Mouse (Mus musculus) gastrocnemius, postnatal 36 days (tissue): ENCODE data around the gene Parp16. TPM values are rescaled to one million over a fixed set of nuclear protein-coding genes. Genes with fewer than 3 reads are reported as not detected.

Experiments used
- DNase-seq, 2 experiments: peaks; one replicate each; pipeline ENCODE4 v3.0.0; 2022
- intact Hi-C: fragments of 180-260 bp; cut with DNase I; formaldehyde crosslinking; loops from one replicate; pipeline ENCODE4 v1.15.1; 2025
- long read RNA-seq, 2 experiments: library from polyadenylated mRNA; stranded (forward); transcript quantifications; one replicate each; pipeline ENCODE4 v2.0.0; 2021
- total RNA-seq, 2 experiments: library from RNA; stranded (reverse); gene quantifications; 2 replicates each; pipeline ENCODE4 v1.2.3; 2021

Parp16 gene
- total RNA-seq = 1 to 10 TPM; 3.4 to 4.0 TPM
- long read RNA-seq, experiment 1, partial matches to known transcripts = 0 of 2 reads
- long read RNA-seq, experiment 1, other reads (novel, unspliced or antisense) = 1 of 2 reads
- long read RNA-seq, experiment 2, partial matches to known transcripts = 0 of 7 reads
- long read RNA-seq, experiment 2, other reads (novel, unspliced or antisense) = 3 of 7 reads

DNA sequence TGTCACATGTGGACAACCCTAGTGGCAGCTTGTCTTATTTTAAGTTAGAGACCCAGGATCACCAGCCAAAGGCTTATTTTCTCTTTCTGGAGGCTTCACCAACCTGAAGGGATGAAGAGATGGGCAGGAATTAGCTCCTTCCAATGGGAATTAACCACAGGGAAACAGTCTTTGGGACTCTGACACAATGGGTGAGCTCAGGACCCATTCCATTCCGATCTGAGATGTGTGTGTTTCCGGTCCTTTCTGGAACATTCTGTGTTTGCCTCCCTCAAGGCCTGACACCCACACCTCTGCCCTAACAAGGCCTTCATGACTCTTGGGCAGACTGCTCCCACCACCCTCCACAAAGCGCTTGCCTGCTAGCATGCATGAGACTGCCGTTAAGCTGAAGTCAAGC is at the start of gene Parp16:
Parp16 (plus strand) TSS at position 301 of the 400 bp plus-strand sequence.
- no peak for DNase-seq
- intact Hi-C loops = no loop called here

DNA sequence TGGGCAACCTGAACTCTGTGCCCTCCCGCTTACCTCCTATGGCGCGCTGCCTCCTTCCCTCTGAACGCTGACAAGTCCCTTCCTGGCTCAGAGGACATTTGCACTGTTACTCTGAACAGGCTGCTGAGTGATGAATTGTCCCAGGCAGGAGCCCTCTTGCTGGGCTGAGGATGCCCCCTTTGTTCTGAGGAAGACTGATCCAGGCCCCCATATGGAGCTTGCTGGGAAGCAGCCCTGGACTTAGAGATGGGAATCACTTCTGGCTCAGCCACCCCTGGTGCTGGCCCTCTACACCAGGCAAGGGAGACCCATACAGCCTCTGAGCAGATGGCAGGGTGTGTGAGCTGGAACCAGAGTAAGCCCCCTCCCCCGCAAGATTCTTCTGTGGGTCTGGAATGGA is 49.2 kb upstream of the Parp16 start:
- no peak for DNase-seq
- intact Hi-C loops = no loop called here

DNA sequence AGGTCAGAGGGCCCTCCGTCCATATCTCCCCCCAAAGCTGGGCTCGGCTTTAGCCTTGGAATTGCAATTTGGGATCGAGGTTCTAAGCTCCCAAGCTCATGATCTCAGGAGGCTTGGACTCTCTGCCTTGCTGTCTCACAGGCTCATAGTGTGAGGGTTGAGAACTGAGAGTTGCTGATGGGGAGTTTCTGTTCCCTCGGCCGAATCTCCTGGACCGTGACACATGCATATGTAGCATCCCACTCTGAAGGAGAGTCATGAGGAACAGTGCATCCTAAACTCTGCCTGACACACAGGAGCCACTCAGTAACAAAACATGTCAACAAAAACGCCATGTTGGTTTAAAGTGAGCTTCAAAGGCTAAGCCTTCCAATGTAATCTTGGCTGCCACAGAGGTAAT is 46.6 kb upstream of the Parp16 start:
- intact Hi-C loops = no loop called here
- DNase-seq = no peak

DNA sequence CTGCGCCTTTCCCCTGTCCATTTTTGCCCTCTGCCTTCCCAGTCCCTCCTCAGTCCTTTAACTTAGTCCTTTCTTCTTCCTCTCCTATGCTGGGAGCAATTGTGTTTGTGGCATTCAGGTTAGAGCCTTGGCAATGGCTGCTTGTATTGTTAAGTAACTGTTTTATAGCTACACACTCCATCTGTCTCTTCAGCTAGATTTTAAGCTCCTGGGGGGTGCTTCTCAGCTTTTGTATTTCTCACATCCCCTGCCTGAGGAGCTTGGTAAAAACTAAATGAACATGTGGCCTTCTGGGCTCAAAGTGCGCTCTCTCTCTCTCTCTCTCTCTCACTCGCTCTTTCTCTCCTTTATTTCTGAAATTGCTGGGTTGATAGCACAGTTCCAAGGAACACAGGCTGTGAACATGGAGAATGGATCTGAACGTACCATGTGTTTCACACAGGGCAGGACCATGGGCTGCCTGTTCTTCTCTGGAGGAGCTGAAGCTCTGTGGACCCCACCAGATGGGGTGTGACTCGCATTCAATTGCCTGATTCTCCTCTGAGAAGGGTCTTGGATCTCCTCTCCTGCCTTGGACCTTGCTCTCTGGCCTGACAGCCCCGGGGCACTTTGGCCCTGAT is 42.3 kb upstream of the Parp16 start:
- intact Hi-C loops = no loop called here
- DNase-seq = no peak

DNA sequence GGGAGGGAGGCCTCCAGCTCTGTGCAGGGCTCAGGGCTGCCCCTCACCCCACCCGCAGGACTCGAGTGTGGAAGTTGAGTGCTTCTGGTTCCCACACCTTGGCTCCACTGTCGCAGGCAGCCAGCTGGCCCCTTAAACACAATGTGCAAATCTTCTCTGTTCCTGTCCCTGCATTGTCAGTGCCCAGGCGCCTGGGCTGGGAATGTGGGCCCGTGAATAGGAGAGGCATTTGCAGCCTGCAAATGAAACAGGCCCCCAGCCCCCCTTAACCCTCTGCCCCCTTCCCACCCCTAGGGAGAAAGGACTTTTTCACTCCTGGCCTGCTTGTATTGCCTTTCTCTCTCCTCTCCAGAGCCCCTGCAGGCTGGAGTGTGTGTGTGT is 41.8 kb upstream of the Parp16 start:
- intact Hi-C loops = no loop called here
- DNase-seq = no peak

DNA sequence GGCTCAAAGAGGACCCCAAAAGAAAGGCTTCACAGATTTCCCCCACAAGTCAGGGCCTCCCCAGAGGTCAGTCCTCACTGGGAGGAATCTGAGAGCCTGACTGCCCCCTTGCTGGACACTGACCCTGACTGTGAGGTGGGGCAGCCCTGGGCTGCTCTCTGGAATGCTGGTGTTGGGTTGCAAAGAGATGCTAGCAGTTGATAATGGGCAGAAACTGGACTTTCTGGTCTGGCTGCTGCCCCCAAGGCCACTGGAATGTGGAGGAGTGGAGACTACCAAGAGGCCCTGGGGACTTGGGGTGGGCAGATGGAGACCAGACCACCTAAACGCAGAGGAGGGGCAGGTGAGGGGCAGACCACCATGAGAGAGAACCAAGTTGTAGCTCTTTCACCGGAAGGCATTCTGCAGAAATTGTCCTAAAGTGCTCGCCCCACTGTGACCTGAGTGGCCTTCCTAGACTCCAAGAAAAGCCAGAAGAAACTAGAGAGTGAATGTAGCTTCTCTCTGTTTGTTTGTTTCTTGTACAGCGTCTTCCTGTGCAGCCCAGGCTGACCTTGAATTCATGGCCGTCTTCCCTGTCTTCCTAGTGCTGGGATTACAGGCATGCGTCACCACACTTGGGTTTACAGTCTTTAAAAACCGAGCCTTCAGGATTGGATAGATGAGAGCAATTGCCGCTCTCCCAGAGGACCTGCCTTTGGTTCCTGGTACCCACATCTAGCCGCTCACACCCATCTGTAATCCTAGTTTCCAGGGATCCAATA is 40.3 kb upstream of the Parp16 start:
- DNase-seq = no peak
- intact Hi-C loops = no loop called here

DNA sequence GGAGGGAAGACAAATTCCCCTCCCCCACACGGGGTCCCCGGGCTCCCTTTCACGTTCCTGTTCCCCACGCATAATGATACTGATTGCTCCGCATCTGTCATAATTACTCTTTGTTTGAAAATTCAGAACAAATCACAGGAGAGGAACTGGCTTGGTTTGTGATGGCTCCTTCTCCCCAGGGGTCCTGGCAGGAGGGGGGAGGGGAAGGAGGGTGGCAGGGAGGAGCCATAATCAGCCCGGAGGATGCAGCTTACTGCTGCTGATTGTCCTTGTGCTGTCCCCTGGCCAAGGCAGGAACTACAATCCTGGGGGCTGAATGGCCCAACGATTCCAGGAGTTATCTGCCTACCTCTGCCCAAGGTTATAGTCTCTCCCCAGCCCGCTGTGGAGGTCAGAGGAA is 38.5 kb upstream of the Parp16 start:
- intact Hi-C loops = no loop called here
- DNase-seq = no peak

DNA sequence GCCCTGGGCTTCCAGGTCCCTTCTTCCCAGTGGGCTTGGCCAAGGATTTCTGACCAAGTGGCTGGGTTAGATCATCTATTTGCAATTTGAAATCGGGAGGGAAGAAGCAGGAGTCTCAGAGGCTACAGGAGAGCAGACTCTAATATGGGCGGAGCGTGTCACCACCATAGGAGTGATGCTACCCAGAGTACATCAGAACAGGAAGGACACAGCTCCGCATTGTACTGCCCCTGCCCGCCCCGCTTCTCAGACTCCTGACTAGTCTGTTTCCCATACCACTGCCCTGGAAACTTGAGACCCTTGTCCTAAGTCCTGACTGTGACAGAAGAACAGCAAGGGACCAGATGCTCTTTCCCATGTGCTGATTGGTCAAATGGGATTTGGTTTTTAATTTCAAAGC is 37.5 kb upstream of the Parp16 start:
- intact Hi-C loops = no loop called here
- no peak for DNase-seq

DNA sequence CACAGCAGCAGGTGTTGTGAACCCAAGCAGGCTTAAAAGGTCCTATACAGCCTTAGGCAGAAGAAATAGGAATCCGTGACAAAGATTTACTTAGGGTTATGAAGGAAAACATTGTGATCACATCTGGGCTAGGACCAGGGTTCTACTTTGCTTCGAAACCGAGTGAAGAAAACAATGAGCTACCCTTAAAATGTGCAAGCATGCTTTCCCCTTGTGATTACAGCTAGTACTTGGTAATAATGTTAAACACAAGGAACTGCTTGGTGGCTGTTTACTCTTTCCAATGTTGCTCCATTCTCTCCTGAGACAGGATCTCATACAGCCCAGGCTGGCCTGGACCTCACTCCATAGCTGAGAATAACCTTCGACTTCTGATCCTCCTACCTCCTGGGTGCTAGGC is 34.0 kb upstream of the Parp16 start:
- intact Hi-C loops = loop anchor here (2.0 kb wide), 1 partner anchor 26 kb away; no protein-coding TSS in a partner anchor
- DNase-seq = no peak

DNA sequence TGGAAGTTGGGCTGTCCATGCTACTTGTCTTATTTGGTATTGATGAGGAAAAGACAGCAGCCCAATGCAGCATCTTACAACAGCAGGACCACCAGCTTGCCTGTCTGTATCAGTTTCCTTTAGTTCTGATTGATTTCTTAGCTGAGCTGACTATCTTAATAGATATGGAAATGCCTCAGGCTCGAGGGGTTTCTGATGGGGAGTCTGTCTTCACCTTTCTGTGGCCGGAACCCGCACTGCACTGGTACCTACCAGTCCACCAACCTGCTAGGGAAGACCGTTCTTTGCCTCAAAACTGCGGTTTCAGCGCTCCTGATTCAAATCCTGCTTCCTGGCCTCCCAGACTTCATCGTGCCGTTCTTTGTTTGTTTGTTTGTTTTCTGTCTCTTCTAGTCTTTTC is 33.3 kb upstream of the Parp16 start:
- intact Hi-C loops = loop anchor here (2.0 kb wide), 1 partner anchor 27 kb away; no protein-coding TSS in a partner anchor
- no peak for DNase-seq

DNA sequence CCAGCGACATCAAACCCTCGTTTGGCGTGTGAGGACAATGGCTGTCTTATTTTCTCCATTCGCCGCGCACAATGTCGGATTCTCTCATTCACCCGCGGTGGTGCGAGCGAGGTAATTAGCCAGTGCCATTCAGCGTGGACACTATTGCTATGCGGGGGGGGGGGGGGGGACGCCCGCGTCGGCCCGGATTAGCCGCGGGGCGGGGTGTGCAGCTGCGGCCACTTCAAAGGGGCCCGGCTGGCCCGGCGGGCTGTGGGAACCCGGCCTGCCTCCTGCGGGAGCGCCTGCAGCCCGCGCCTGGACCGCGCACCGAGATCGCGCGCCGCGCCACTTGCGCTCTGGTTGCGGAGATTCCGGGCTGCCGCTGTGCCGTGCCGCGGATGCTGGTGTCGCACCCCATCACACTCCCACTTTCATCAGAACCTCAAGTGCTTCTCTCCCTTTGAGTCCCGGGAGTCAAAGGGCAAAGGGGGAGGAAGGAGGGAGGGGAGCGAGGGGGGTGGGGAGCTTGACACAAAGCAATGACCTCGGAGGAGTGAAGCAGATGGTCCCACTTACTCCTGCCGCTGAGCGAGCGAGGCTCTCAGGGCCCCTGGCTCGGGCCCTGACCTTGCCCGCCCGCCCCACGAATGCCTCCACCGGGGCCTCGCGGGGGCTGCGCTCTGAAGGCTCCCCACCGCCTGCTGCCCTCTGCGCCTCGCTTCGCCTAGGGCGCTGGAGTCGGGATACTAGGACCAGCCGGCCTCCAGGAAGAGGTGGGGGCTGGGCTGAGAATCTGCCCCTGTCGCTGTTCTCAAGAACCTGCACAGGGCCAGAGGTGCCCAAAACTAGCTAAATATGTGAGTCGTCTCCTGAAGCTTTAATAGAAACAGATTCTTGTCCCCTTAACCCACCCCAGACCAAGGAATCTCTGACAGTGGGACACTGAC is 32.2 kb upstream of the Parp16 start:
- intact Hi-C loops = no loop called here
- no peak for DNase-seq

DNA sequence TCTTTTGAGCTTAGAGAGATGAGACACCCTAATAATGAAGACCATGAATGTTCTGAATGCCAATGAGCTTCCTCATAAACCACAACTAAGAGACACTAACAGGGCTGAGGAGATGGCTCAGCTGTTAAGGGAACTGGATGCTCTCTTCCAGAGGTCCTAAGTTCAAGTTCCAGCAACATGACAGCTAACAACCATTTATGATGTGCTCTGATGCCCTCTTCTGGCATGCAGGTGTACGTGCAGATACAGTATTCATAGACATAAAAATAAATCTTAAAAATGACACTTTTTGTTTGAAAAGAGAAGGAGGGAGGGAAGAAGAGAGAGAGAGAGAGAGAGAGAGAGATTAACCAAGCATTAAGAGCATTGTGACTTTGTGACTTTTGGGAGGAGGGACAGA is 30.3 kb upstream of the Parp16 start:
- intact Hi-C loops = no loop called here
- DNase-seq = no peak

DNA sequence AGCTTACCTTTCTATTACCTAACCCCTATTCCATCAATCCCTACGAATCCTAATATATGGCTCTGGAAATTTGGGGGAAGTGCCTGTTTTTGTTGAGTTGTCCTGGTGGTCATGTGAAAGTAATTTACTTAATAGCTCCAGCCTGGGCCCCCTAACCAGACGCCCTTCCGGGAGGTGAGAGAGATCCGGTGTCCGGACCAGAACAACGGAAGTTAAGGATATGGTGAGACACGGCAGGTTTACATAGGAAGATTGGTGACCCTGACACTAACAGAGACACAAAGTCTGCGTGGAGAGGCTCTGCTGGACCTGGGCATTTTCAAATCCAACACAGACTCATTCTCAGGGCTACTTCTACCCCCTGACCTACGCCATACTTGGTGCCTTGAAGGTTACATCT is 28.8 kb upstream of the Parp16 start:
- intact Hi-C loops = no loop called here
- DNase-seq = no peak

DNA sequence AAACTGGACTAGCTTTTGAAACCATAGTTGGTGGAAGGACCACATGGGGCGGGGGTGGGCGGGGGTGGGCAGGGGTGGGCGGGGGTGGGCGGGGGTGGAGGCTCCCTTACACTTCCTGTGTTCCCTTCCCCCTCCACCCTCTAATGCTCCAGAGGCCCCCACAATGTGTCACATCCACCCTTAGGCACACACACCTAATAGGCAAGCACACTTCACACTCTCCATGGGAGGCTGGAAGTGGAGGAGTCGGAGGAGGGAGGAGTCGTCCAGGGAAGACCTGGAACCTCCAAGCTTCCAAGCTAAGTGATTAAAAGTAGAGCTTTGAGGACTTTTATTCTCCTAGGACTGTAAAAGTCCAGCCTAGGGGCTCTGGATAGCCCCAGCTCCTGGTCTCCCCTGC is 26.6 kb upstream of the Parp16 start:
- no peak for DNase-seq
- intact Hi-C loops = no loop called here

DNA sequence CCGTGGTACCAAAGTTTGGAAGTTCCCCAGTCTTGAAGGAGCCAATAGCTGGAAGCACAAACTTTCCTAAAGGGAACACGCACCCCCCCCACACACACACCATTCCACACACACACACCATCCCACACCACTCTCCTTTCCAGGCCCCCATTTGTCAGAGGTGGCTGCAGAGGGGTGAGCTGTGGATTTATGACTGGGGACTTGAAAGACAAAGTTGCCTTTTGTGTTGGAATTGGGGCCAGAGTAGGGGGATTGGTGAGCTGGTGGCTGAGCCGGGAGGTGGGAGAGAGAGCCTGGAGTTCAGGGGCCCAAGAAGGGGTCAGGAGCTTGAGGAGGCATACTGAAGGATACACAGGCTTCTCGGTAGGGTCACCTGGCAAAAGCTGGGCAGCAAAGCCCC is 26.2 kb upstream of the Parp16 start:
- DNase-seq = no peak
- intact Hi-C loops = no loop called here

DNA sequence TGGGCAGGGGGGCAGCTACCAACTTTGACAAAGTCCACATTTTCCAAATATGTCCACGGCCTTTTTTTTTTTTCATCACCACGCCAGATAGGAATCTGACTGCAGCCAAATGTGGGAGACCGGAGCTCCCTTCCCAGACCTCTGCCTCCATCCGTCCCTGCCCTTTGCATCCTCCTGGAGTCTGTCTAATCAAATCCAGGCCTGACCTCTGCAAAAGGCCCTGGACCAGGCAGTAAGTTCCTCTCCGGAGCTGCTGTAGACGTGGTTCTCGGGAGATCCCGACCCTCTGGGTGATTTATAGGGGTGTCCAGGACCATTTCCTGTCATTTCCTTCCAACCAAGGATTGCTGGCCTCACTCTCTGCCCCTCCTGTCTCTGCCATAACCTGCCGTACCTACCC is 22.5 kb upstream of the Parp16 start:
- DNase-seq = no peak
- intact Hi-C loops = no loop called here

DNA sequence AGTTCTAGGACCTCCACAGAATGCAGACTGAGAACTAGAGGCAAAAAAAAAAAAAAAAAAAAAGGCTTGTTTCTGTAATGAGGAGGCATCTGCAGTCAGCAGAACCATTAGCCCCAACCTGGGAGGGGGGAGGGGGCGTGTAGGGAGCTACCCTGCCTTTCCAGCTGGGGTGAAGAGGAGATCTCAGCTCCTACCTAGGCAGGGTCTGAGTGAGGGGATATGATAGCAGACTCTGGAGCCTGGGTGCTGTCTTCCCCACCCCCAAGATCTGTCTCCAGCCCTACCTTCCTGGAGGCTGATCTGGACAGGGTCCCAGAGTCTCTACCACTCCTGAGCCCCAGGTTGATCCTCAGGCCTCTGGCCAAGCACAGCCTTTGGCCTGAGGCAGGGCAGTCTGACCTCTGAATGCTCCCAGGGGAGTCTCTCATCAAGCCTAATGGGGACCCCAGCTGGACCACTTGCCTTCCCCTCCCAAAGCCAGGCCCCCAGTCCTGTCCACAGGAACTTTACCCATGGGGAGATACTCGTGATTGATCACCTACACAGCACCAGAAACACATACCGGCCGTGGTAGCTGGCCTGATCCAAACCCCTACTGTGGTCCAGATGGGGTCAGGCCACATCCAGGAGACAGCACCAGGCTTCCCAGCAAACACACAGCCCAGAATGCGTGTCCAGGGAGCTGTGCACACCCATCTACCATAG is 19.8 kb upstream of the Parp16 start:
- no peak for DNase-seq
- intact Hi-C loops = no loop called here

DNA sequence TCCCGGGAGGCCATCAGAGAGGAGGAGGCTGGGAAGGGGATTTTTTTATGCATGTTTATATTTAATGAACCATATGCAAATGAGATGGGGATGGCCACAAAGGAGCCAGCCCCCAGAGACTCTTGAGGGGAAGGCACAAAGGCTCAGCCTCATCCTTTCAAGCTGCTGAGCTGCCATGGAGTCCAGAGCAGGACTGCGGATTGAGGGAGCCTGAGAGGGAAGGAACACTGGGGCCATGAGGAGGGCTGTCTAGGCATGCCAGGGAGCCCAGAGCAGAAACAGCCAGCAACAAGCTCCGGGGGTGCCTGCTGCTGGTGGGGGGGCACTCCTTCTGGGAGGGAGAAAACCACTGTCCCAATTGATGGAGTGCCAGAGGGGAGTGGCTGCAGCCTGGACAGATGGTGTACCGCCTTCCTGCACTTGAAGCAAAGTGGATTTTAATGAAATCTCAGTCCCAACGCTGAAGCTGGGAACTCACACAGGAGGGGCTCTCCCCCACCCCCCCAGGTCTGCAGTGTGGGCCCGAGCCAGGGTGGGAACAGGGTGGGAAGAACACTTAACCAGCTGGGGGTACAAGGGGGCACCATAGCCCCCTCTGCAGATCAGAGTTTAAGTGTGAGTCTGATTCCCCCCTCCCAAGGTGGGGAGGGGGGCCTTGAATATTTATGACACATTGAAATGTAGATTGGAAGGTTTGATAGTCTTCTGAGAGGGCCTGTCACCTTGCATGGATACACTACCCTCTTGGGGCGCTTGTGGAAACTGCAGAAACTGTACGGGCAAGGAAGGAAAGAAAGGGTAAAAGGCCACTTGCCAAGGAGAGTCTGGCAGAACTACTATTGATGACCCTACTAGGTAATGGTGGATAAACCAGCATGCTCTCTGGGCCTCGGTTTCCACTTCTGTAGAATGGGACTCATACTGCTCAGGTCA is 18.9 kb upstream of the Parp16 start:
- no peak for DNase-seq
- intact Hi-C loops = no loop called here

DNA sequence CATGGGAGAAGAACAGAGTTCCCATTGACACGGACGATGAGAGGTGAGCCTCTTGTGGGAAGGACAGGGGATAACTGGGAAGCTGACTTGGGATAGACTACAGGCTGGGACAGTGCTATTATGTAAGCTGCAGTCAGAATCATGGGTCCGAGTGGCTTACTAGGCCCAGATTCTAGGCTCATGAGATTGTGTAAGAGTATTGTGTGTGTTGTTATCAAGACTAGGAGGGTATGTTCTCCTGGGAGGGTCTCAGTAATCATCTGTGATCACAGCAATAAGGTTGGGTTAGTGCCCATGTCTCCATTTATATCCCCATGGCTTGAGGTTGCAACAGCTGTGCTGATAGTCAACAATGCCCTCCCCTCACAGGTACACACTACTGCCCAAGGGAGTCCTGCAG is 17.7 kb upstream of the Parp16 start:
- DNase-seq = no peak
- intact Hi-C loops = no loop called here
